In genomic region chr3:102203781-102204721, GRCm38 (mm10) we compare ENCODE assay signal across 8 mouse cellular contexts. TPM values are rescaled to one million over a fixed set of nuclear protein-coding genes. Genes with fewer than 3 reads are reported as not detected.
DNase-seq lines count a peak whose midpoint lies in the region; ATAC-seq and TF ChIP-seq lines count a peak whose summit lies in the region.

Gene Vangl1 (minus strand): TSS chr3:102204693.

- TF ChIP-seq POLR2A in cortical plate, adult 2 months (IDR thresholded peaks at IDR 0.05; ENCODE audit: extremely low read depth, insufficient read depth, low read length), result no peak

- no peaks in the 10 kb centered on the region for H3K36me3 ChIP-seq in hindbrain, embryonic 16.5 days (ENCODE audit: control insufficient read depth, insufficient read depth, low read length)
- H3K36me3 ChIP-seq in limb, embryonic 13.5 days, result no peaks in the 10 kb centered on the region
- H3K36me3 ChIP-seq in midbrain, embryonic 14.5 days (ENCODE audit: control insufficient read depth, insufficient read depth, low read length), result no peaks in the 10 kb centered on the region
- no peaks in the 10 kb centered on the region for H3K36me3 ChIP-seq in stomach, postnatal 0 days (ENCODE audit: control insufficient read depth, insufficient read depth, low read length)

- peak within 1 kb of the TSS; percentile 78 for H3K9ac ChIP-seq in hindbrain, embryonic 16.5 days (ENCODE audit: low read depth, low read length)
- peak within 1 kb of the TSS; percentile 84 for H3K9ac ChIP-seq in limb, embryonic 13.5 days
- H3K9ac ChIP-seq in midbrain, embryonic 14.5 days (replicated peaks; ENCODE audit: low read length), result peak within 1 kb of the TSS; percentile 70
- peak within 1 kb of the TSS; percentile 86 for H3K9ac ChIP-seq in stomach, postnatal 0 days (ENCODE audit: low read length)

- peaks cover 4% of the 10 kb centered on the region for H3K27me3 ChIP-seq in hindbrain, embryonic 16.5 days (replicated peaks; ENCODE audit: control insufficient read depth, insufficient read depth, low read length)
- peaks cover 17% of the 10 kb centered on the region; the same call in 1 of the 2 replicates for H3K27me3 ChIP-seq in limb, embryonic 13.5 days
- peaks cover 46% of the 10 kb centered on the region for H3K27me3 ChIP-seq in midbrain, embryonic 14.5 days (ENCODE audit: control insufficient read depth, insufficient read depth, low read length)
- H3K27me3 ChIP-seq in stomach, postnatal 0 days (ENCODE audit: control insufficient read depth, insufficient read depth, low read length), result no peaks in the 10 kb centered on the region

- H3K4me3 ChIP-seq in cortical plate, adult 2 months (ENCODE audit: insufficient read depth, low read length), result peak within 1 kb of the TSS; percentile 51
- peak within 1 kb of the TSS; percentile 71 for H3K4me3 ChIP-seq in hindbrain, embryonic 16.5 days (ENCODE audit: low read length)
- H3K4me3 ChIP-seq in limb, embryonic 13.5 days, result peak within 1 kb of the TSS; percentile 78
- peak within 1 kb of the TSS; percentile 62 for H3K4me3 ChIP-seq in midbrain, embryonic 14.5 days (replicated peaks; ENCODE audit: low read depth, low read length)
- peak within 1 kb of the TSS; percentile 82 for H3K4me3 ChIP-seq in stomach, postnatal 0 days (ENCODE audit: low read depth, low read length)

- WGBS in hindbrain, embryonic 16.5 days, result under 1% methylated on average over 61 of the region's 95 CpGs
- WGBS in limb, embryonic 13.5 days, result under 1% methylated on average over 86 of the region's 95 CpGs
- under 1% methylated on average over 90 of the region's 95 CpGs for WGBS in midbrain, embryonic 14.5 days
- under 1% methylated on average over 59 of the region's 95 CpGs for WGBS in stomach, postnatal 0 days

- TF ChIP-seq EP300 in stomach, postnatal 0 days (optimal IDR thresholded peaks at IDR 0.05), result no peak

- H3K4me1 ChIP-seq in cortical plate, adult 2 months (ENCODE audit: control insufficient read depth, insufficient read depth, low read length), result peaks cover 3% of the 10 kb centered on the region
- H3K4me1 ChIP-seq in hindbrain, embryonic 16.5 days (ENCODE audit: control insufficient read depth, insufficient read depth, low read depth, low read length), result peaks cover 19% of the 10 kb centered on the region
- H3K4me1 ChIP-seq in limb, embryonic 13.5 days, result peaks cover 30% of the 10 kb centered on the region
- H3K4me1 ChIP-seq in midbrain, embryonic 14.5 days (ENCODE audit: control insufficient read depth, insufficient read depth, low read length), result peaks cover 12% of the 10 kb centered on the region
- no peaks in the 10 kb centered on the region for H3K4me1 ChIP-seq in stomach, postnatal 0 days (replicated peaks; ENCODE audit: control insufficient read depth, insufficient read depth)

- no peak within 1 kb of the TSS for H3K27ac ChIP-seq in cortical plate, adult 2 months (ENCODE audit: insufficient read depth, low read length)
- H3K27ac ChIP-seq in hindbrain, embryonic 16.5 days (ENCODE audit: low read depth, low read length), result peak within 1 kb of the TSS; percentile 73
- peak within 1 kb of the TSS; percentile 79 for H3K27ac ChIP-seq in limb, embryonic 13.5 days
- H3K27ac ChIP-seq in midbrain, embryonic 14.5 days (replicated peaks; ENCODE audit: low read depth, low read length), result 0 out of 2 replicates have a peak within 1 kb of the TSS, but pooled peaks have one; percentile 49
- H3K27ac ChIP-seq in stomach, postnatal 0 days (replicated peaks), result peak within 1 kb of the TSS; percentile 92

- peak within 1 kb of the TSS; percentile 99 for H3K4me2 ChIP-seq in hindbrain, embryonic 16.5 days (ENCODE audit: low read length)
- peak within 1 kb of the TSS; percentile 72 for H3K4me2 ChIP-seq in limb, embryonic 13.5 days (replicated peaks)
- peak within 1 kb of the TSS; percentile 99 for H3K4me2 ChIP-seq in midbrain, embryonic 14.5 days (ENCODE audit: low read length)
- H3K4me2 ChIP-seq in stomach, postnatal 0 days (replicated peaks; ENCODE audit: low read depth), result peak within 1 kb of the TSS; percentile 96

- no peak for TF ChIP-seq CTCF in cortical plate, adult 2 months (IDR thresholded peaks at IDR 0.05; ENCODE audit: extremely low read depth, insufficient read depth, low read length)
- 0 out of 2 replicates have a peak, but pooled peaks have one; percentile 12 for TF ChIP-seq CTCF in stomach, postnatal 0 days (IDR thresholded peaks at IDR 0.05; ENCODE audit: low read depth)

- no peaks in the 10 kb centered on the region for H3K9me3 ChIP-seq in hindbrain, embryonic 16.5 days (ENCODE audit: control insufficient read depth, low read length)
- H3K9me3 ChIP-seq in limb, embryonic 13.5 days, result no peaks in the 10 kb centered on the region
- no peaks in the 10 kb centered on the region for H3K9me3 ChIP-seq in midbrain, embryonic 14.5 days (ENCODE audit: control insufficient read depth, low read length)
- H3K9me3 ChIP-seq in stomach, postnatal 0 days (ENCODE audit: control insufficient read depth, low read length), result no peaks in the 10 kb centered on the region

- no peak for DNase-seq in frontal cortex, postnatal 14 days (ENCODE audit: low spot score in 2 of 2)
- peak; percentile 82 for DNase-seq in gastrocnemius, postnatal 25 days
- DNase-seq in midbrain, embryonic 14.5 days, result peak; percentile 83
- peak; percentile 87 for DNase-seq in stomach, postnatal 0 days (ENCODE audit: low spot score)

- ATAC-seq in frontal cortex, adult (ENCODE audit: low TSS enrichment), result peak; percentile 81
- ATAC-seq in hindbrain, embryonic 16.5 days, result peak; percentile 82
- ATAC-seq in limb, embryonic 13.5 days (ENCODE audit: low FRiP score, low read depth), result peak; percentile 84
- ATAC-seq in midbrain, embryonic 14.5 days (ENCODE audit: low FRiP score, low TSS enrichment), result peak; percentile 82
- ATAC-seq in stomach, postnatal 0 days (ENCODE audit: low FRiP score, low TSS enrichment), result peak; percentile 92

RNA-seq across cellular contexts. Expression of gene Vangl1, which starts in this region (rescaled TPM):
- polyA plus RNA-seq in cortical plate, adult 2 months (2012; rRNA removed), result 4.5 and 5.0 TPM in 2 replicates
- 1 to 10 TPM; 3.3 to 4.6 TPM for total RNA-seq in gastrocnemius, postnatal 25 days (2021)
- polyA plus RNA-seq in hindbrain, embryonic 16.5 days (2015; fragmentation: Nextera tagmentation; extraction: Ambion mirVana), result 7.9 and 14.0 TPM in 2 replicates
- polyA plus RNA-seq in limb, embryonic 13.5 days (2015; fragmentation: Nextera tagmentation; extraction: Ambion mirVana), result 17.2 and 19.8 TPM in 2 replicates
- 5.9 and 7.8 TPM in 2 replicates for polyA plus RNA-seq in midbrain, embryonic 14.5 days (2014; fragmentation: Nextera tagmentation; extraction: Ambion mirVana)
- 14.1 and 15.3 TPM in 2 replicates for polyA plus RNA-seq in stomach, postnatal 0 days (2015; fragmentation: Nextera tagmentation; extraction: Ambion mirVana)

Comparison
In these comparisons a context has a peak if more than half of its experiments do, and no peak if none do; other contexts are left out.
1. DNase-seq: peak in gastrocnemius, postnatal 25 days (single experiment), midbrain, embryonic 14.5 days (single experiment) and stomach, postnatal 0 days (single experiment); none in frontal cortex, postnatal 14 days (0 of 2).
2. Peak in every context shown above with its lines, with median percentiles within 50 percentile points of each other: ATAC-seq, H3K4me3 ChIP-seq, H3K4me2 ChIP-seq and H3K9ac ChIP-seq.